Mouse (Mus musculus) myocyte (in vitro differentiated cells): ENCODE results near the gene Ddx47.

Experiments
- CEBPB ChIP-seq: IDR thresholded peaks from 2 replicates; pipeline ENCODE4 v1.6.1; 2011; ENCODE audit warnings: mild to moderate bottlenecking, moderate library complexity; ENCODE audit not compliant: poor library complexity, insufficient read depth, severe bottlenecking
- E2F4 ChIP-seq: IDR thresholded peaks from one replicate; pipeline ENCODE4 v1.6.1; 2011; ENCODE audit warnings: mild to moderate bottlenecking, control low read depth, moderate library complexity; ENCODE audit not compliant: insufficient read depth
- MAX ChIP-seq: IDR thresholded peaks from one replicate; pipeline ENCODE4 v1.6.1; 2011; ENCODE audit warnings: low read depth, mild to moderate bottlenecking, control low read depth
- POLR2A ChIP-seq: IDR thresholded peaks from one replicate; pipeline ENCODE4 v1.6.1; 2011; ENCODE audit warnings: low read depth, mild to moderate bottlenecking, control low read depth, moderate library complexity; ENCODE audit not compliant: insufficient read length
- SRF ChIP-seq: IDR thresholded peaks from one replicate; pipeline ENCODE4 v1.6.1; 2011; ENCODE audit warnings: low read depth; ENCODE audit not compliant: control insufficient read depth, insufficient read length
- TCF12 ChIP-seq: IDR thresholded peaks from one replicate; pipeline ENCODE4 v1.6.1; 2011; ENCODE audit warnings: mild to moderate bottlenecking, control low read depth; ENCODE audit not compliant: poor library complexity, insufficient read depth, severe bottlenecking
- TCF3 ChIP-seq: IDR thresholded peaks from one replicate; pipeline ENCODE4 v1.6.1; 2011; ENCODE audit warnings: low read depth, control low read depth; ENCODE audit not compliant: insufficient read length

DNA sequence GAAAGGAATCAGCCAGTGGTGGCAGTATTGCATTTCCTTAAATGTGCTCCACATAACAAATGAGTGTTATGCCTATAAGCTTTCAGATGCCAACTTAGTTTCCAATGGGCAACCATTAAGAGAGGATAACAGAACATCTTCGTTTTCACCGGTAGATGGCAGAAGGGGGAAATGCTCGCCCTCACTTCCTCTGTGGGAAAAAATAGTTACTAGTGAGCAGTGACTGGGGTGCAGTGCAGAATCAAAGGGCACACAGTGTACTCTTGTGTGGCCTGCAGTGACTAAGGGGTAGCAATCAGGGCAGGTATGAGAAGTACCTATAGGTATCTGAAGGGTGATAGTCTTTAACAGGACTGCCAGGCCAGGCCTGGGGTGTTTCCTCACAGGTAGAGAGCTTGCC is 14.8 kb downstream of the Ddx47 start:
- TF ChIP-seq POLR2A: no peak
- TF ChIP-seq MAX: no peak
- TF ChIP-seq E2F4: no peak
- no peak for TF ChIP-seq CEBPB
- no peak for TF ChIP-seq TCF3
- no peak for TF ChIP-seq SRF
- TF ChIP-seq TCF12: no peak
